Mouse (Mus musculus) forebrain, embryonic 11.5 days (tissue): ENCODE results near the gene Mgmt. TPM values are rescaled to one million over a fixed set of nuclear protein-coding genes. Genes with fewer than 3 reads are reported as not detected.

Experiments
- ATAC-seq: fragments of 200-750 bp; cut with Nextera tagmentation; replicated peaks from 2 replicates; pipeline ENCODE4 v1.8.0; 2017; ENCODE audit warnings: moderate TSS enrichment; ENCODE audit not compliant: low FRiP score
- DNase-seq: peaks from one replicate; pipeline ENCODE4 v3.0.0-alpha.2; 2017; ENCODE audit warnings: low spot score
- H3K27ac ChIP-seq: fragments of 300-500 bp; sonication (generic); 2 replicates; pipeline ENCODE4 v1.5.1; 2014; ENCODE audit warnings: low read depth, low read length
- H3K27me3 ChIP-seq: fragments of 300-500 bp; sonication (generic); 2 replicates; pipeline ENCODE4 v1.6.1; 2014; ENCODE audit warnings: mild to moderate bottlenecking, low read length, mixed read lengths; ENCODE audit not compliant: control insufficient read depth, insufficient read depth
- H3K36me3 ChIP-seq: fragments of 300-500 bp; sonication (generic); 2 replicates; pipeline ENCODE4 v1.6.1; 2014; ENCODE audit warnings: mild to moderate bottlenecking, low read length, moderate library complexity, mixed read lengths; ENCODE audit not compliant: control insufficient read depth, insufficient read depth
- H3K4me1 ChIP-seq: fragments of 300-500 bp; sonication (generic); replicated peaks from 2 replicates; pipeline ENCODE4 v1.6.1; 2014; ENCODE audit warnings: low read length, mixed read lengths; ENCODE audit not compliant: control insufficient read depth, insufficient read depth
- H3K4me2 ChIP-seq: fragments of 300-500 bp; sonication (generic); 2 replicates; pipeline ENCODE4 v1.6.1; 2014; ENCODE audit warnings: low read depth, mild to moderate bottlenecking, low read length, moderate library complexity, mixed read lengths; ENCODE audit not compliant: severe bottlenecking
- H3K4me3 ChIP-seq: fragments of 300-500 bp; sonication (generic); 2 replicates; pipeline ENCODE4 v1.5.1; 2014; ENCODE audit warnings: low read depth, low read length
- H3K9ac ChIP-seq: fragments of 300-500 bp; sonication (generic); 2 replicates; pipeline ENCODE4 v1.6.1; 2014; ENCODE audit warnings: low read length
- H3K9me3 ChIP-seq: fragments of 300-500 bp; sonication (generic); 2 replicates; pipeline ENCODE4 v1.6.1; 2016; ENCODE audit warnings: low read length, mixed read lengths; ENCODE audit not compliant: control insufficient read depth
- WGBS: fragments of 180-500 bp; shearing (Covaris S2); extraction: QIAGEN DNeasy Blood & Tissue Kit; methylation state at CpG from one replicate; pipeline ENCODE4 v1.1.7; 2014; 5-methylcytosine and 5-hydroxymethylcytosine counted together
- polyA plus RNA-seq: library from polyadenylated mRNA; unstranded; fragments of >200 nt; fragmentation: Nextera tagmentation; extraction: Ambion mirVana; gene quantifications from 2 replicates; pipeline ENCODE4 v1.2.1, GENCODE M21; 2014

The Mgmt gene
- polyA plus RNA-seq, 1 experiment from 2014 or later = 3.4 TPM

DNA sequence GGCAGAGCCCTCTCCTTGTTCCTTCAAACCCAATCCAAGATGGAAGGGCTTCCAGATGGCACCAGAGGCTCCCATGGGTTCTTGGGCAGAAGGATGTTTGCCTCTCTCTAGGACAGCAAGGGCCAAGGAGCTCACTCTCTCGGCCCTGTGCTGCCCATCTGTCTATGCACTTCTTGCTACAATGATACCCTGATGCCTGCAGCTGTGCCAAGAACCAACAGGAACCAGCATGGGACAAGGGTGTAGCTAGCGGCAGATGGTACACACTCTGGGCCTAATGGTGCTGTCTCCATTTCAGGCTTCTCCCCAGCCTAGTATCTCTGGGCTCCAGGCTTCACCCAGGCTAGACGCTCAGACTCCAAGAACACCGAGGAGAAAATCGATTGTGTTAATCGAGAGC lies 6.3 kb upstream of the Mgmt start:
- Histone ChIP-seq H3K4me2 (no peak overlapping the region), H3K27ac (no peak overlapping the region), H3K27me3 (no peaks in the 10 kb centered on the region), H3K9me3 (no peaks in the 10 kb centered on the region), H3K9ac (no peak overlapping the region), H3K36me3 (no peaks in the 10 kb centered on the region), H3K4me3 (no peak overlapping the region), H3K4me1 (no peaks in the 10 kb centered on the region)
- ATAC-seq (no peak), DNase-seq (no peak)
- 89% methylated on average over 6 of the region's 6 CpGs for WGBS

- H3K36me3 ChIP-seq = no peaks in the 10 kb centered on the region
- DNase-seq = no peak
- no peaks in the 10 kb centered on the region for H3K27me3 ChIP-seq
- 96% methylated on average over 1 of the region's 1 CpGs for WGBS
- no peak overlapping the region for H3K4me3 ChIP-seq
- H3K4me2 ChIP-seq = no peak overlapping the region
- H3K27ac ChIP-seq = no peak overlapping the region
- peaks cover 5% of the 10 kb centered on the region; the same call in 1 of the 2 replicates for H3K4me1 ChIP-seq
- H3K9ac ChIP-seq = no peak overlapping the region
- ATAC-seq = no peak
- H3K9me3 ChIP-seq = no peaks in the 10 kb centered on the region
Observed at GRCm38 (mm10) chr7:136895356-136895755, 942 bp downstream of the Mgmt start.

DNA sequence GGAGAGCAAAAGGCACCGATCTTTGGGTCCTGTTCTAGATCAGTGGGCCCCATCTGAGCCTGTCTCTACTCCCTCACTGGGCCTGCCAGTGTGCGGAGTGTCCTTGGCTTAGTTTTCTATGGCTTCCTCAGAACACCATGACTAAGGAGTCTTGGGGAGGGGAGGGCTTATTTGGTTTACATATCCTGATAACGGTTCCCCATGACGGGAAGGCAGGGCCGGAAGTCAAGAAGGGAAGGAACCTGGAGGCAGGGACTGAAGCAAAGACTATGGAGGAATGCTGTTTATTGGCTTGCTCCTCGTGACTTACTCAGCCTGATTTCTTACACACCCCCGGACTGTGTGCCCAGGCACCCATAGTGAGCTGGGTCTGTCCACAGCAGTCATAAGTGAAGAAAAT lies 1.4 kb downstream of the Mgmt start:
- no peak overlapping the region for H3K9ac ChIP-seq
- WGBS = 91% methylated on average over 7 of the region's 7 CpGs

GRCm38 (mm10) chr7:136897481-136897880 lies 3.1 kb downstream of the Mgmt start:
- H3K4me3 ChIP-seq = no peak overlapping the region
- H3K4me1 ChIP-seq = peaks cover 5% of the 10 kb centered on the region; the same call in 1 of the 2 replicates
- no peak for ATAC-seq
- H3K9me3 ChIP-seq = no peaks in the 10 kb centered on the region
- H3K27ac ChIP-seq = no peak overlapping the region
- WGBS = 36% methylated on average over 1 of the region's 1 CpGs
- H3K9ac ChIP-seq = no peak overlapping the region
- no peaks in the 10 kb centered on the region for H3K36me3 ChIP-seq
- H3K27me3 ChIP-seq = no peaks in the 10 kb centered on the region
- no peak for DNase-seq
- H3K4me2 ChIP-seq = no peak overlapping the region

More for the DNA sequence above, 1.4 kb downstream of the Mgmt start:
- H3K27ac ChIP-seq = no peak overlapping the region
- DNase-seq = no peak
- no peaks in the 10 kb centered on the region for H3K36me3 ChIP-seq
- H3K27me3 ChIP-seq = no peaks in the 10 kb centered on the region
- ATAC-seq = no peak
- H3K4me3 ChIP-seq = no peak overlapping the region
- peaks cover 5% of the 10 kb centered on the region; the same call in 1 of the 2 replicates for H3K4me1 ChIP-seq
- no peak overlapping the region for H3K4me2 ChIP-seq
- H3K9me3 ChIP-seq = no peaks in the 10 kb centered on the region

DNA sequence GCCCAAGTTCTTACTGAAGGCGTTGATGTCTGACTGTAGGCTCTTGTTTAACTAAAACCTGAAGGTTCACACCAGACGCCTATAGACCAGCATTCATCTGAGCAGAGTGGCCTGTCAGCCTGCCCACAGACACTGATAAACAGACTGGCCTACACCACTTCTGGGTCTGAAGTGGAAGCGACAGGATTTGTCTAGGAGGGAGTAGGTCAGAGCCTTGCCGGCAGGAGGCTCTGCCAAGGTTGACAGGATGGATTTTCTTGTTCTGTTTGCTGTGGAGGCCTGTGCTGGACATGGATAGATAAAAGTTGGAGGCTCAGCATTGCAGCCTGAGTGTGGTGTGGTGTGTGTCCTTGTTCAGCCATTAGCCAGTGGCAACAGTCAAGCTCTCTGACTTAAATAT lies 3.6 kb downstream of the Mgmt start:
- Histone ChIP-seq H3K9me3 (no peaks in the 10 kb centered on the region), H3K36me3 (no peaks in the 10 kb centered on the region), H3K4me1 (peaks cover 5% of the 10 kb centered on the region; the same call in 1 of the 2 replicates), H3K4me2 (no peak overlapping the region), H3K27me3 (no peaks in the 10 kb centered on the region), H3K9ac (no peak overlapping the region), H3K27ac (no peak overlapping the region), H3K4me3 (no peak overlapping the region)
- WGBS = 86% methylated on average over 4 of the region's 4 CpGs
- ATAC-seq (no peak), DNase-seq (no peak)

DNA sequence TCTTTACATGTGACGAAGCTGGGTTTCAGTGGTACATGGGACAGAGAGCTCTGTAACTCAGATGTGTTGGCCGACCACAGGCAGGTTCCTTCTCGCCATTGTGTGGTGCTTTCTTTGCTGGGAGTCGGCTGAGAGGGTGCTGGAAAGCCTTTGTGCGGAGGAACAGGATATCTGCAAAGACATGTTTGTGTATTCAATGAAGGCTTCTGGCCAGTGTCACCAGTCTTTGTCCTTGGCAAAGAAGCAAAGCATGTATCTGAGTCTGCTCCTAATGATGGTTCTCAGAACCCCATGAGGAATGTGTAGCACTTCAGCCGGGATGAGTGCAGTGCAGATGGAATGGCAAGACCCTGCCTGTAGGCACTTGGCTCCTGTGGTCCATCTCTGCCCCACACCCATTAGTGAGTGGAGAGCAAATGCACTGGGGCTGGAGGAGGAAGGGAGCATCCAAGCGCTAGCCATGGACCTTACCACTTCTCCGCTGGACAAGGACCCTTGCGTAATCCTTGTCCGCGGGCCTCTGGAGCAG lies 14.3 kb downstream of the Mgmt start:
- Histone ChIP-seq H3K9me3 (no peaks in the 10 kb centered on the region), H3K27ac (no peak overlapping the region), H3K9ac (no peak overlapping the region), H3K27me3 (no peaks in the 10 kb centered on the region), H3K4me3 (no peak overlapping the region), H3K4me2 (no peak overlapping the region), H3K4me1 (no peaks in the 10 kb centered on the region), H3K36me3 (no peaks in the 10 kb centered on the region)
- WGBS = 95% methylated on average over 11 of the region's 11 CpGs
- ATAC-seq (no peak), DNase-seq (no peak)

DNA sequence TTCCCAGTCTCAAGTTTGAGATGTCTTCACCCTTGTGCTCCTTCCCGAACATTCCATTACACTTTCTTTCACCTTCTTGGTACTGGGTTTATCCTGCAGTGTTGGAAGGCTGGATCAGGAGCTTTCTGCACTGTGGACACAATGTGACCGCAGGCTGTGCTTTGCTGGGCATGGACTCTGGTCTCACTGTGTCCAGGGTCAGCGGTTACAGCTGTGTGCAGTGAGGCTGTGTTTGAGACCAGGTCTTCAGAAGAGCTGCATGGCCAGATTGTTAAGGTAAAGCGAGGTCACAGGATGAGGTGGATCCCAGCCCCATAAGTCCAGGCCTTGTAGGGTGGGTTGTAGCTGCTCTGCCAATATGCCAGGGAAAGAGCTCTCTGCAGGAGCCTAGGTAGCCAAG lies 18.5 kb downstream of the Mgmt start:
- Histone ChIP-seq H3K27ac (no peak overlapping the region), H3K36me3 (no peaks in the 10 kb centered on the region), H3K4me2 (no peak overlapping the region), H3K4me3 (no peak overlapping the region), H3K9me3 (no peaks in the 10 kb centered on the region), H3K4me1 (no peaks in the 10 kb centered on the region), H3K27me3 (no peaks in the 10 kb centered on the region), H3K9ac (no peak overlapping the region)
- DNase-seq (peak; percentile 26), ATAC-seq (no peak)
- WGBS = 91% methylated on average over 4 of the region's 4 CpGs

DNA sequence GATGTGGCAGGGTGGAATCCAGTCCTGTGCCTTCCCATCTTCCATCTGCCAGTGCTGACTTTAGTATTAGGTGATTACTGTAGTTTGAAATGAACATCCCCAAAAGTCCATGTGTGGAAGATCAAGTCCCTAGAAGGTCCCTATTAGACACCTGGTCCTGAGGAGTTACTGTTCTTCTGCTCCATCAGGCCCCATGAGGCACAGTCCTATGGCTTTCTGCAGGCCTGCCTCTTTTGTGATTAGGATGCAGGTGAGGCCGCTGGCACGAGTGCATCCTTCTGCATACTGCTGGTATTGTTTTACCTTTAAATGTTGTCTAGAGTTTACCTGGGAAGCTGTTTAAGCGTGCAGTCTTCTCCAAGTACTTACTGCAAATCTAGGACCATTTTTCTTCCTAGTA lies 21.6 kb downstream of the Mgmt start:
- Histone ChIP-seq H3K9ac (no peak overlapping the region), H3K27me3 (no peaks in the 10 kb centered on the region), H3K9me3 (no peaks in the 10 kb centered on the region), H3K4me1 (no peaks in the 10 kb centered on the region), H3K27ac (no peak overlapping the region), H3K36me3 (no peaks in the 10 kb centered on the region), H3K4me2 (no peak overlapping the region), H3K4me3 (no peak overlapping the region)
- WGBS = 85% methylated on average over 3 of the region's 3 CpGs
- DNase-seq = peak; percentile 31
- ATAC-seq = no peak

DNA sequence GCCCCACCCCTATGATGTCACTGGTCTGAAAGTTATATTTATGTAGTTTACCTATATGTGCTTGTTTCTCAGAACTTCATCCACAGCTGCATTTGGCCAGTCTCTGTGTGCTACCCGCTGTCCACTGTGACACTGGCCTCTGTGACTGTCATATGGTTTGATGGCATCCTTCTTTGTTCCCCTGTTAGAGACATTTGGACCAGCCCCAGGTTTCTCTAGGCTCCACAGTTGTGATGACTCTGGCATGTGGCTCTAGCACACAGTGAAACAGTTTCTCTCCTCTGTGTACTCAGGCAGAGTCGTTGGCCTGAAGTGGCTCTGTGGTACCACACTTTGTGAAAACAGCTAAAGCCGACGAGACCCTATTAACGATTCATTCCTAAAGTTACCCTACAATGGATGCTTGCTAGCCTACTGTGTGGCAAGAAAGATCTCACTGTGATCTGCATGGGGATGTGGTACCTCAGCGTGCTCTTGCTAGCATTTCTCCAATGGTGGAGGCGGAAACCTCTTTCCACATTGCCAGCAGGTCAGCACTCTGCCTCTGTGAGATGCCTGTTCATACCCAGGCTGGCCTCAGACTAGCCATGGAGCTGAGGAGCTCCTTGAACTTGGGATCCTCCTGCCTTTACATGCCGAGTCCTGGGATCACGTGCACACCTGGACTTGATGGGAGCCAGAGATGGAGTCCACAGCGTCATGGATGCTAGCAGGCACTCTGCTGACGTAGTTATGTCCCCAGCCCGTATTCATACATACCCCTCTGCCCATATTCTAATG lies 26.8 kb downstream of the Mgmt start:
- ATAC-seq = no peak
- 91% methylated on average over 12 of the region's 12 CpGs for WGBS

More for the DNA sequence above, 26.8 kb downstream of the Mgmt start:
- Histone ChIP-seq H3K4me1 (no peaks in the 10 kb centered on the region), H3K27ac (no peak overlapping the region), H3K4me3 (no peak overlapping the region), H3K4me2 (no peak overlapping the region), H3K36me3 (no peaks in the 10 kb centered on the region), H3K9me3 (no peaks in the 10 kb centered on the region), H3K27me3 (no peaks in the 10 kb centered on the region), H3K9ac (no peak overlapping the region)
- peak; percentile 28 for DNase-seq
